Mouse (Mus musculus): Measurements from ENCODE around the gene Vat1l. TPM values are rescaled to one million over a fixed set of nuclear protein-coding genes. Genes with fewer than 3 reads are reported as not detected.

The Vat1l gene
- 0.40 and 1.3 TPM in 2 replicates for polyA plus RNA-seq (2015; fragmentation: Nextera tagmentation; extraction: Ambion mirVana)

DNA sequence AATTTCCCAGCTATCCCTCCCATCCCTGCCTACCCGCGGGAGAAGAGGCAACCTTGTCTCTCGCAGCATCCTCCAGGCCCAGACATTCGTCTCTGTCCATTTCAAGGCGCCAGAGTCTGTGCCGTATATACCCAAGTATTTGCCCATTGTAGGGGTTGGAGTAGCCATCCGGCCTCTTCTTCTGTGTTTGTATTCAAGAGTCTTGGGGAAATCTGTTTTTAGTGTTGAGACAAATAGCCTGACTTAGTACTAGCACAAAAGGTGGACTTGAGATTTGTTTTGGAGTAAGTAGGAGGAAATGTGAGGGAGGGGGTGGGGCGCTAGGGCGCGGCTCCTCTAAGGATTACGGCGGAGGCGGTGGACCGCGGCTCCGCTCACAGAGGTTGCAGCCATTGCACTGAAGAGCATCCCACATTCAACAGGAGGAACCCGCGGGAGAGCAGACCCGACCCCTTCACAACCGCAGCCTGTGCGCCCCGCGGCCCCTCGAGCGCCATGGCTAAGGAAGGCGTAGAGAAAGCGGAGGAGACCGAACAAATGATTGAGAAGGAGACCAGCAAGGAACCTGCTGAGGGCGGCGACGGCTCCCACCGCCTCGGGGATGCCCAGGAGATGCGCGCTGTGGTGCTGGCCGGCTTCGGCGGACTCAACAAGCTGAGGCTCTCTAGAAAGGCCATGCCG is at the start of gene Vat1l:
Gene Vat1l, plus strand, starts transcription at position 392 of the 681 bp plus-strand sequence.
- ATAC-seq (replicated peaks; ENCODE audit: insufficient number of reproducible peaks, insufficient read depth, low FRiP score, low read depth), result no peak
- H3K27me3 ChIP-seq, result peaks cover 50% of the 10 kb centered on the region

DNA sequence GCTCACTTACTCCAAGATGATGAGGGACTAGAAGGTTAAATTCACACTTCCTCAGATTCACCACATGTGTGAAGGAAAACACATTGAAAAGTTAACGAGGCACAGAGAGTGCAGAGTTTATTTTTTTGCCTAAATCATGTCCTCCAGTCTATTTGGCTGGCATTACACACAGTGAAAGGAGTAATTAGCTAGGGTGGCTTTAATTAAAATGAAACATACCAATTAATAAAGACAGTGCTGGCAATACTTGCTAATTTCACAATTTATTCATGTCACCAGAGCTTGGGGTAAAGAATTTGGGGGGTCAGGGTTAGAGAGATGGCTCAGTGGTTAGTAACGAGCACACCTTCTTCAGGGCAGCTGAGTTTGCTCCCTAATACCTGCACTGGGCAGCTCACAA is 46.8 kb upstream of the Vat1l start:
- Histone ChIP-seq H3K9me3 (replicated peaks) (no peaks in the 10 kb centered on the region), H3K4me1 (replicated peaks) (0 out of 2 replicates have a peak, but pooled peaks cover 2% of the 10 kb centered on the region), H3K27me3 (no peaks in the 10 kb centered on the region), H3K9ac (no peak overlapping the region), H3K36me3 (no peaks in the 10 kb centered on the region), H3K27ac (no peak overlapping the region), H3K4me2 (no peak overlapping the region), H3K4me3 (no peak overlapping the region)
- 59% methylated on average over 2 of the region's 2 CpGs for WGBS
- no peak for ATAC-seq (replicated peaks; ENCODE audit: insufficient number of reproducible peaks, insufficient read depth, low FRiP score, low read depth)

More for the DNA sequence above, at the start of gene Vat1l:
- under 1% methylated on average over 39 of the region's 39 CpGs for WGBS
- H3K27ac ChIP-seq, result no peak within 1 kb of the TSS
- H3K36me3 ChIP-seq, result no peaks in the 10 kb centered on the region
- no peaks in the 10 kb centered on the region for H3K9me3 ChIP-seq (replicated peaks)
- H3K4me1 ChIP-seq (replicated peaks), result peaks cover 11% of the 10 kb centered on the region
- H3K4me3 ChIP-seq, result peak within 1 kb of the TSS; percentile 45
- no peak within 1 kb of the TSS for H3K9ac ChIP-seq
- peak within 1 kb of the TSS; percentile 67 for H3K4me2 ChIP-seq

DNA sequence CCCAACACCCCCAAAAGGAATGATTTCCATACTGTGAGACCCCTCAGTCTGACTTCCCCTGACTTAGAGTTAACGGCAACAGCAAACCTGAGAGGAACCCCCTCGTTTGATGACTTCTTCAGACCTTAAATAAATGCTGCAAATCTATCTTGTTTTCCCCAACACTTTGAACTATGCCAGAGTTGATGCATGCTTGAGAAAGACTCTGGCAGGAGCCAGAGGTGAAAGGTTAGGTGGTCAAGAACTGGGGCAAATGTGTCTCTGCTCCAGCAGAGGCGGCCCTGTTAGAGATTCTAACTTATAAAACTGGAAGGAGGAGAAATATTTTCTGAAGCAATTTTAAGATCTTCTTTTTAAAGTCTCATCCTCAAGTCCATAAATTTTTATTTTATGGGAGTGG is 45.7 kb upstream of the Vat1l start:
- WGBS, result 69% methylated on average over 3 of the region's 3 CpGs
- 0 out of 2 replicates have a peak, but pooled peaks cover 2% of the 10 kb centered on the region for H3K4me1 ChIP-seq (replicated peaks)
- H3K36me3 ChIP-seq, result no peaks in the 10 kb centered on the region
- no peak overlapping the region for H3K9ac ChIP-seq
- no peaks in the 10 kb centered on the region for H3K27me3 ChIP-seq
- ATAC-seq (replicated peaks; ENCODE audit: insufficient number of reproducible peaks, insufficient read depth, low FRiP score, low read depth), result no peak
- no peak overlapping the region for H3K4me3 ChIP-seq
- H3K9me3 ChIP-seq (replicated peaks), result no peaks in the 10 kb centered on the region
- no peak overlapping the region for H3K27ac ChIP-seq
- no peak overlapping the region for H3K4me2 ChIP-seq

DNA sequence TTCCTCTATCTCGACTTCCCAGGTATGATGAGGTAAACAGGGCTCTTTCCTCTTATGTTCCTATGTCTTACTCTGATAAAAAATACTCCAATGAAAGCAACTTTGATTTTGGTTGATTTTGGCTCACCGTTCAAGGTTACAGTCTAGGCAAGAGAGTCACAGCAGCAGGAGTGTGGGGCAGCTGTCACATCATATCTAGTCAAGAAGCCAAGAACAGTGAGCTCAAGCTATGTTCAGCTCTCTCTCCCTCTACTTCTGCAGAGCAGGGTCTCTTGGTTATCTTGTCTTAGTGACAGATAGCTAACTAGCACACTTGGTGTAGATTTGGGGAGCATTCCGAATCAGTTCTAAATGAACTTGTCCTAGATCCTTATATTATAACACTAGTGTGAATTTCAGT is 41.5 kb upstream of the Vat1l start:
- no peaks in the 10 kb centered on the region for H3K36me3 ChIP-seq
- H3K27ac ChIP-seq, result no peak overlapping the region
- H3K4me1 ChIP-seq (replicated peaks), result no peaks in the 10 kb centered on the region
- no peak for ATAC-seq (replicated peaks; ENCODE audit: insufficient number of reproducible peaks, insufficient read depth, low FRiP score, low read depth)
- no peaks in the 10 kb centered on the region for H3K27me3 ChIP-seq
- no peaks in the 10 kb centered on the region for H3K9me3 ChIP-seq (replicated peaks)
- H3K9ac ChIP-seq, result no peak overlapping the region
- no peak overlapping the region for H3K4me3 ChIP-seq
- no peak overlapping the region for H3K4me2 ChIP-seq
- 78% methylated on average over 3 of the region's 3 CpGs for WGBS

DNA sequence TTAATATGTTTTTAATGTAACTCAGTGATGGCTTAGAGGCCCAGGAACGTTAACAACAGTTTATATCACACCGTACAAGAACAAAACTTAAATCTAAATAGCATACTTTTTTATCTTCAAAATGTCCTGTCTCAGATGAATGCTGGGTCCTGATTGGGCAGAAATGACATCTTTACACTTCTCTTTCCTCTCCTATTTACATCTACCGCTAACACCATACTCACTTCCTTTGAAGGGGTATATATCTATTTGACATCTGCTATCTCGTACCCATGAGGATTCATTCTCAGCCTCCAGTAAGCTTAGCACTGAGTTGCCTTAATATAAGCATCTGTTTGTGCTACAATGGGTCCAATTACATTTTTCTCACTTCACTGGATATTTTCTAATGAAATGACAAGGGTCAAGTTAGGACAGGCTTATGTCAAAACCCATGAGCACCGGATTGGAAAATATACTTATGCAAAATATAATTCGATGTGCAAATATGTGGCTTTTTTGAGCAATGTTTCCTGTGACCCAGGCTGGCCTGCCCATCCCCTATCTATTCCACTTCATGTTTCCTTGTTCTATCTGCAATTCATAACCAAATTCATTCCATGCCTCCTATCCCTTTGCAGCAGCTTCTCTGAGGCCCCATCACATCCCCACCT is 40.8 kb upstream of the Vat1l start:
- Histone ChIP-seq H3K36me3 (no peaks in the 10 kb centered on the region), H3K4me2 (no peak overlapping the region), H3K27me3 (no peaks in the 10 kb centered on the region), H3K4me3 (no peak overlapping the region), H3K9ac (no peak overlapping the region), H3K27ac (no peak overlapping the region), H3K4me1 (replicated peaks) (no peaks in the 10 kb centered on the region), H3K9me3 (replicated peaks) (no peaks in the 10 kb centered on the region)
- no peak for ATAC-seq (replicated peaks; ENCODE audit: insufficient number of reproducible peaks, insufficient read depth, low FRiP score, low read depth)
- WGBS, result 83% methylated on average over 6 of the region's 6 CpGs

DNA sequence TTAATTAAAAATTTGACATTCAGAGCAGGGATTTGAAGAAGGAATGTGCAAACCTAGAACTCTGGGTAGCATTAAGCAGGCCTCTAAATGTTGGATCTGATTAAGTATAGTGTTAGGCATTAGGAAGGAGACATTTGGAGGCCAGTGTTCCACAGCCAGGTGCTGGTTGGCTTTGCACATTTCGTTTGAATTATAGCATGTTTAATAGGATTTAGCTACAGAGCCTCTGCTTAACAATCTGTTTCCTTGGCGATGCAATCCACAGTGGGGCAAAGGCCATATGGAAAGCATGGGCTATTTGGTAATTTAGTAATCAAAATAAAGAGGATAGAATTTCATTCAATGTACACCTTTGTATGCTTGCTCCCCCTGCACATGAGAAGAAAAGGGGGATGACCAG is 39.7 kb upstream of the Vat1l start:
- Histone ChIP-seq H3K27ac (no peak overlapping the region), H3K4me3 (no peak overlapping the region), H3K4me1 (replicated peaks) (no peaks in the 10 kb centered on the region), H3K4me2 (no peak overlapping the region), H3K27me3 (no peaks in the 10 kb centered on the region), H3K9ac (no peak overlapping the region), H3K36me3 (no peaks in the 10 kb centered on the region), H3K9me3 (replicated peaks) (no peaks in the 10 kb centered on the region)
- WGBS, result 68% methylated on average over 2 of the region's 2 CpGs
- no peak for ATAC-seq (replicated peaks; ENCODE audit: insufficient number of reproducible peaks, insufficient read depth, low FRiP score, low read depth)

DNA sequence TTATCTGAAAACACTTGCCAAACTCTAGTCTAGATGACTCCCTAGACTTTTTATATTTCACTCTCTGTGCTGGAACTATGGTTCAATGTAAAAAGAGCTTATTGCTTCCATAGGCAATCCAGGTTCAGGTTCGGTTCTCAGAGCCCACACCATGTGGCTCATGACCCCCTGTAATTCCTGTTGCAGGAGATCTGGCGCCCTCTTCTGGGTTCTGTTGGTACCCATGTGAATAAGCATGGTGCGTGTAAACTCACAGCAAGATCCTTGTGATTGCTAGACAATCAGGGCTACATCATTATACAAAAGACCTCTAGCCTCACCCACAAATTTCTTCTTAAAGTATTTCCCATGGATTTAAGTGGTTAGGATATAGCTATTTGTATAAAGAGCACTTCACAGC is 28.7 kb upstream of the Vat1l start:
- Histone ChIP-seq H3K4me3 (no peak overlapping the region), H3K27me3 (no peaks in the 10 kb centered on the region), H3K4me2 (no peak overlapping the region), H3K36me3 (no peaks in the 10 kb centered on the region), H3K27ac (no peak overlapping the region), H3K4me1 (replicated peaks) (no peaks in the 10 kb centered on the region), H3K9ac (no peak overlapping the region), H3K9me3 (replicated peaks) (no peaks in the 10 kb centered on the region)
- no peak for ATAC-seq (replicated peaks; ENCODE audit: insufficient number of reproducible peaks, insufficient read depth, low FRiP score, low read depth)
- 60% methylated on average over 3 of the region's 3 CpGs for WGBS

DNA sequence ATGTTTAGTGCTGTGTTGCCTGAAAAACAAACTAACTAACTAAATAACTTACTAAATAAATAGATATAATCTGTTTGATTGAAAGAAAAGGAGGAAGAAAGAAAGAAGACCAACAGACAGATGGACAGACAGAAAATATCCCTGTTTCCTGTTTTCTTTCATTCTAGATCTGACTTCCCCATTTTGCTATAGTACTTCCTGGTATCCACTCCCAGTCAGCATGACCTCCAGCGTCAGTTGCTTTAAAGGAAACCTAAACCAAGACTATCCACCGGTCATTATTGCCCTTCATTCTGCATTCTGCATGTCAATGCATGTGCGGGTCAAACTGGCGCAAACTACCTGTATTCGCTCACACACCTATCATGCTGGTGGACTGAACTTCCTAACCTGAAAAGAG is 12.1 kb upstream of the Vat1l start:
- Histone ChIP-seq H3K4me3 (no peak overlapping the region), H3K9ac (no peak overlapping the region), H3K27ac (no peak overlapping the region), H3K36me3 (no peaks in the 10 kb centered on the region), H3K9me3 (replicated peaks) (no peaks in the 10 kb centered on the region), H3K4me2 (no peak overlapping the region), H3K27me3 (no peaks in the 10 kb centered on the region), H3K4me1 (replicated peaks) (no peaks in the 10 kb centered on the region)
- no peak for ATAC-seq (replicated peaks; ENCODE audit: insufficient number of reproducible peaks, insufficient read depth, low FRiP score, low read depth)
- 77% methylated on average over 5 of the region's 5 CpGs for WGBS

DNA sequence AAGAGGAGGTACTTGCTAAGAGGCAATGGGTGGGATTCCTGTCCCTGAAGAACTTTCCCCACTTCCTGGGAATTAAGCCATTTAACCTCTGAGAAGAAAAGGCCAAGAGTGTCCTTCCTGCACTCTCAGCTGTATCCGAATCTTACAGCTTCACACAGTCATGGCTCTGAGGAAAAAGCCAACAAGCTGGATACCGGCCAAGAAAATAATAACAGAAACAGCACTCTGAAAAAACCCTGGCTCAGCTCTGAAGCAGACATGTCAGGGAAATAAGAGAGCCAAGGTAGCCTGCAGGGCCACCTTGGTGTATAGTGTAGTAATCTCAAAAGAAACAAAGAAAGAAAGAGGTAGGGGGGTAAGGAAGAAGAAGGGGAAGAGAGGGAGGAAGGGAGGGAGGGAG is 6.4 kb upstream of the Vat1l start:
- ATAC-seq (replicated peaks; ENCODE audit: insufficient number of reproducible peaks, insufficient read depth, low FRiP score, low read depth), result no peak
- no peak overlapping the region for H3K27ac ChIP-seq
- H3K4me3 ChIP-seq, result no peak overlapping the region
- no peaks in the 10 kb centered on the region for H3K4me1 ChIP-seq (replicated peaks)
- no peak overlapping the region for H3K9ac ChIP-seq
- WGBS, result 48% methylated on average over 2 of the region's 2 CpGs
- H3K4me2 ChIP-seq, result no peak overlapping the region
- no peaks in the 10 kb centered on the region for H3K9me3 ChIP-seq (replicated peaks)
- H3K36me3 ChIP-seq, result no peaks in the 10 kb centered on the region
- H3K27me3 ChIP-seq, result peaks cover 14% of the 10 kb centered on the region

DNA sequence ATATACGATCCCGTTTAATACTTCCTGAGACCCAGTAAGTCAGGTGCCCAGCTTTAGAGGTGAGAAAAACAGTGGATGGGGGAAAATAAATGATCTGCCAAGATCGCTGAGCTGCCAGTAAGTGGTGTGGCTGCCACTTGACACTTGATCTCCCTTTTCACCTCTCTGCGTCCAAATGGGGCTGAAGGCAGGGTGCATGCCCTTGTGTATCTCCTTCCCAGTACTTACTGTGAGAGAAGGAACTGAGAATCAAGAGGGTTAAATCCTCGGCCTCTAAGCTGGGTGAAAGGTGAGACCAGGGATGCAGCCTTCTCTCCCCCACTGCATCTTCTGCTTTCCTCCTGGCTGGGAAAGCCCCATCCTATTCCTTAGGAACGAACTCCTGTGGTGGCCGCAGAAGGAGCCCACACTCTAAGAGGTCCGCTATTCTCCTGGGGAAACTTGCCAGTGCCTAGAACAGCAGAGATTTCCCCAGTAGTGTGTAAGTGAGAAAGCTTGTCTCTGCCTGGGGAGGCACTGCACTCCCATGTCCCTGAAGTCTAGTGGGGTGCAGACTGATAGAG is 1.1 kb downstream of the Vat1l start:
- ATAC-seq (replicated peaks; ENCODE audit: insufficient number of reproducible peaks, insufficient read depth, low FRiP score, low read depth), result no peak
- Histone ChIP-seq H3K4me1 (replicated peaks) (peaks cover 11% of the 10 kb centered on the region), H3K4me3 (no peak overlapping the region), H3K27me3 (peaks cover 50% of the 10 kb centered on the region), H3K4me2 (no peak overlapping the region; the same call in 1 of the 2 replicates), H3K27ac (no peak overlapping the region), H3K9me3 (replicated peaks) (no peaks in the 10 kb centered on the region), H3K9ac (no peak overlapping the region), H3K36me3 (no peaks in the 10 kb centered on the region)
- WGBS, result 2% methylated on average over 8 of the region's 8 CpGs

DNA sequence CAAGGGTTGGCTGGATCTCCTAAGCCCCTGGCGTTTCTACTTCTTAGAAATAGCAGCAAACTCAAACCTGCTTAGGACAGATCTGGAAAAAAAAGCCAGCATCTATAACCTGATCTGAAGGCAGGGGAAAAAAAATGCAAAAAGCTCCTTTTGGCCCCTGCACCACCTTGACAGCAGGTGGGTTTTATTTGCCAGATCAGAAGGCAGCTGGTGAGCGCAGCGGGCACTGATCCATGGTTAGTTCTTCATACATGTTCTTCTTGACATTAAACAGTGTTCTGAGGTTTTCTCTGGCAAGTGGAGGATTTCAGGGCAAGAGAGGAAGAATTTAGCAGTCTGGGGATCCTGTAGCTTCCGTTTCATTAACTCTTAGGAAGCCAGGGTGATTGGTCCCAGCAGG is 1.6 kb downstream of the Vat1l start:
- Histone ChIP-seq H3K9ac (no peak overlapping the region), H3K9me3 (replicated peaks) (no peaks in the 10 kb centered on the region), H3K36me3 (no peaks in the 10 kb centered on the region), H3K4me2 (no peak overlapping the region), H3K4me1 (replicated peaks) (peaks cover 11% of the 10 kb centered on the region), H3K27me3 (peaks cover 50% of the 10 kb centered on the region), H3K27ac (no peak overlapping the region), H3K4me3 (no peak overlapping the region)
- WGBS, result 54% methylated on average over 4 of the region's 4 CpGs
- ATAC-seq (replicated peaks; ENCODE audit: insufficient number of reproducible peaks, insufficient read depth, low FRiP score, low read depth), result no peak

DNA sequence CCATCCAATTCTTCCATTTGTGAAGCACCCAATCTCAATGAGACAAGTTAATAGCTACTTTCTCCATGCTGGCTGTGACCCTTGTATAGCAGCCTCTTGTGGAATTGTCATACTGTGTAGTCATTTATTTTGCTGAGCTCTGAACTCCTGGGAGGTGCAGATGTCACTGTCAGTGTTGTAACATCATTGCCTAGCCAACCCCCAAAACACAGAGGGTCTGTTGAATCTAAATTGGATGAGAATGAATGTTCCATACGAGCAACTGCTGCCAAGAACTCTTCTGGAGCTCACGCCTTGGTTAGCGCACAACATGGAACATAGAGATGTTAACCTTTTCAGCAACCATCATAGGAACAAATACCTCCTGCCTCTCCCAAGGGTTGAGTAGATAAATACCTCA is 15.4 kb downstream of the Vat1l start:
- WGBS, result 79% methylated on average over 3 of the region's 3 CpGs
- Histone ChIP-seq H3K9ac (no peak overlapping the region), H3K4me3 (no peak overlapping the region), H3K4me2 (no peak overlapping the region), H3K27me3 (no peaks in the 10 kb centered on the region), H3K36me3 (no peaks in the 10 kb centered on the region), H3K27ac (no peak overlapping the region), H3K4me1 (replicated peaks) (no peaks in the 10 kb centered on the region), H3K9me3 (replicated peaks) (no peaks in the 10 kb centered on the region)
- no peak for ATAC-seq (replicated peaks; ENCODE audit: insufficient number of reproducible peaks, insufficient read depth, low FRiP score, low read depth)
